Mouse (Mus musculus): Measurements from ENCODE around the gene 4933425L06Rik.

The 4933425L06Rik gene

DNA sequence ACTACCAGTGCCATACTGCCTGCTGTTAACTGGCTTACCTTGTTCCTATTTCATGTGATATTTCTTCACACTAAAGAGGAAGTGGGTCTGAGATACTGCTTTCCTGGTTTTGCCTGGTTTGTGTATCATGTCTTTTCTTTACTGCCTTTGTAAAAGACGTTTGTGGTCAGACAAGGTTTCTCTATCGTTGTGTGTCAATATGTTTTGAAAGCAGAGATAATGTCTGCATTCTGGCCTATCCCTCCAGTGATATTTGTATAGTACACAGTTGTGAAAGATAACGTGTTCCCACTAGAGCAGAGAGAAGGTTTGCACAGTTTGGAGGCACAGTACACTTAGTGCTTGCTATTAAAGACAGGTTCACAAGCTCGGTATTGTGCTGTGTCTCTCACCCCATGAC, 58.0 kb downstream of the 4933425L06Rik start:
- DNase-seq = no peak

DNA sequence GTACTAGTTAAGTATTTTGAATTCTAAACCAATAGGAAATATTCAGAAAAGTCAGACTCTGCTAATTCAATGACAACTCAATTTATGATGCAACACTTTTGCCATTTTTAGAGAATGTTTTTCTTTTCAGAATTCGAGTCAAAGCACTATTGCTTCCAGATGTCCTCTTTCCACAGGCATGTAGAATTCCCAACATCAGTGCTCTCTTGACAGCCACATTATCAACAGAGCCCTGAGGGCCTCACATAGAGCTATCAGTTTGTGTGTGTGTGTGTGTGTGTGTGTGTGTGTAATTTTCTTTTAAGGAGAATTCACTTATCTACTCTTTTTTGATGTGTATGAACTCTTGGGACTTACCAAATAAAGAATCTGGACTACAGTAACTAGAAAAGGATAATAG, 64.9 kb downstream of the 4933425L06Rik start:
- DNase-seq = no peak

DNA sequence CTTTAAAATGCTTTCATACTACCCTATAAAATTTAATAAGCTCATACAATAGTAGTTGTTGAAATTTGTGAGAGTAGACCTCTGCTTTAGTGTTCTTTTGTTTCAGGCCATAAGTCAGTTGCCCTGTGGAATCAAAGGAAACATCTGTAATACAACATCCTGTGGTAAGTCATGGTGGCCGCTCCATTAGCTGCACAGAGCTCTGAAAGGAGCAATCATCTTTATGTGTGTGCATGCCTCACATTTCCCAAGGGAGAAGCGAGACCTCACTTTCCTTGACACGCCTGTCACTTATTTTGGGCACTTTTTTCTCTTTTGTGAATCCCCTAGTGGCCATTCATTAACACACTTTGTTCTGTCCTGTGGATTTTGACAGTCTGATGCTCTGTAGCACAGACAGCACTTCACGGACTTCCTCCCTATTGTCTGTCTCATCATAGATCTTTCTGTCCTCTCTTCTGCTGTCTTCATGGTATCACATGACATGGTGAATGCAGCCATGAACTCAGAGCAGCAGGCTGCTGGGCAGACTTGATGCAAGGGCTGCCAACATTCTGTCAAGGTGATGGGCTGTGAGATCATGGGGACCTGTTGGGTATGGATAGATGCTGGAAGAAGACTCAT, 66.0 kb downstream of the 4933425L06Rik start:
- DNase-seq = peak; percentile 33

DNA sequence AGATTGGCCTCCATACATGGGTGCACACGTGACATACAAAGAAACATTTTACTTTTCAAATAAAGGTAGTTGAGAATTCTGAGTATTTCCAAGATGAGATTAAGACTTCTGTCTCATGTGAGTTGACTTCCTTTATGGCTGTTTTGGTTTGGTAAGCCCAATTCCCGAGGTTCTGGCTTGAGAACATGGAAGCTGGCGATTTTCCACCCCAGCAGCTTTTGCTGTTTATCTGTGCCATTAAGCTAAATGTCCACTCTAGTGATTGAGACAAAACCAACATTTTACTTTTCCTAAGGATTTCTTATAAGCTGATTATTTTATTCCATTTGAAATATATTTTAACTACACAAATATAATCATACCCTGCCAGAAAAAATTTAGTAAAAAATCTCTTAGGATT, 68.1 kb downstream of the 4933425L06Rik start:
- no peak for DNase-seq

DNA sequence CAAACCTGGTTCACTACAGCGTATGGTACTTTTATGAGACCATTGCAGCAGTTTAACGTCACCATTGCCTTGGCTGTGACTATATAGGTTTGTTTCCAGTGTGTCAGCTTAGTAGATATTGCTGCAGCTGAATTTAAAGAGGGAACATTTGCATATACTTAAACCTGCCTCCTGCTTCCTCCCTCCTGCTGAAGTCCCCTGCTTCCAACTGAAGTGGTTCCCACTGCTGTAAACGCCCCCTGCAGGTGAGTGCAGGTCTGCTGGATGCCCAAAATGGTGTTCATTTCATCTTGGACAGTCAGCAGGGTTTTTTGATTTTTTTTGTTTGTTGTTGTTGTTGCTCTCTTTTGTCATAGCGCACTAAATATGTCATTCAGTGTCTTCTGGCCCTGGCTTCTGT, 72.0 kb downstream of the 4933425L06Rik start:
- peak; percentile 8 for DNase-seq

DNA sequence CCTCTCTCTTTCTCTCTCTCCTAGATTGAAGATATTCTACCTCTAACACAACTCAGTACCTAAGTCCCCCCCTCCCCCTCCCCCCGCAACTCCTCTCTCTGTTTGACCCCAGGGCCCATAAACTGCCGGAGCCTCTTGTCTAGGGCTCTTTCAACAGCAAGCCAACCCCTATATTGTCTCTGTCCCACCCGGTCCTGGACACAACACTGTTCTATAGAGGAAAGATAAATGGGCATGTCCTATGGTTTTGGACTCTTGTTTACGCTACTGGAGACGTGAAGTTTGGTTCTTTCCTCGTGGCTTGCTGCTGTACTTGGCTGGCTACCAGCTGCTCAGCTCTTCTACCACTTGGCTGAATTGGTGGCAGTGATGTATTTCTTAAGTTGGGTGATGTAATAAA, 83.5 kb downstream of the 4933425L06Rik start:
- DNase-seq = no peak
